Mouse (Mus musculus): ENCODE results near the gene Rhox6. TPM values are rescaled to one million over a fixed set of nuclear protein-coding genes. Genes with fewer than 3 reads are reported as not detected.
A peak's percentile ranks its signal among the peaks of the same experiment; 100 is the strongest.
"Not testable (repeated sequence)": the region's sequence is repeated elsewhere in the genome, so short reads cannot be mapped to it uniquely, and the experiment has no call there.

The Rhox6 gene
- total RNA-seq (2021) (not detected), polyA plus RNA-seq (2012; rRNA removed) (not detected in 2 replicates)
- long read RNA-seq = 0 reads

- DNase-seq = not testable (repeated sequence)
These were observed at the start of gene Rhox6 for GRCm38 (mm10) chrX:37826610-37827009. Gene Rhox6, plus strand, starts transcription at chrX:37826910.

- DNase-seq = no peak
These were observed 19.2 kb upstream of the Rhox6 start for GRCm38 (mm10) chrX:37807286-37808080.

- no peak for DNase-seq
These were observed 17.3 kb upstream of the Rhox6 start for GRCm38 (mm10) chrX:37809396-37809795.

- DNase-seq = peak; percentile 17
These were observed 15.5 kb upstream of the Rhox6 start for GRCm38 (mm10) chrX:37811179-37811578.

- DNase-seq = no peak
These were observed 11.0 kb upstream of the Rhox6 start for GRCm38 (mm10) chrX:37815665-37816064.

- DNase-seq = not testable (repeated sequence)
These were observed 4.7 kb downstream of the Rhox6 start, which contains the start of gene Rhox7a for GRCm38 (mm10) chrX:37831386-37831785. Gene Rhox7a, plus strand, starts transcription at chrX:37831686.

GRCm38 (mm10) chrX:37871641-37872040, 44.9 kb downstream of the Rhox6 start:
- DNase-seq = no peak

- no peak for DNase-seq
These were observed 52.1 kb downstream of the Rhox6 start, which contains the start of gene Rhox8 for GRCm38 (mm10) chrX:37878844-37879243. Gene Rhox8, minus strand, starts transcription at chrX:37878944.

Other genes with a start within 250 kb of the Rhox6 start
- gene Rhox3f, start 245.9 kb upstream of the Rhox6 start, total RNA-seq (2021) = not detected
- not detected in 2 replicates for gene Rhox3f, start 245.9 kb upstream of the Rhox6 start, polyA plus RNA-seq (2012; rRNA removed)
- not detected for gene Rhox4f, start 219.2 kb upstream of the Rhox6 start, total RNA-seq (2021)
- gene Rhox4f, start 219.2 kb upstream of the Rhox6 start, polyA plus RNA-seq (2012; rRNA removed) = not detected in 2 replicates
- not detected for gene Rhox3g, start 198.3 kb upstream of the Rhox6 start, total RNA-seq (2021)
- gene Rhox3g, start 198.3 kb upstream of the Rhox6 start, polyA plus RNA-seq (2012; rRNA removed) = not detected in 2 replicates
- not detected for gene Rhox2g, start 183.4 kb upstream of the Rhox6 start, total RNA-seq (2021)
- gene Rhox2g, start 183.4 kb upstream of the Rhox6 start, polyA plus RNA-seq (2012; rRNA removed) = not detected in 2 replicates
- not detected for gene Rhox4g, start 175.6 kb upstream of the Rhox6 start, total RNA-seq (2021)
- gene Rhox4g, start 175.6 kb upstream of the Rhox6 start, polyA plus RNA-seq (2012; rRNA removed) = not detected in 2 replicates
- not detected for gene Rhox3h, start 158.1 kb upstream of the Rhox6 start, total RNA-seq (2021)
- not detected in 2 replicates for gene Rhox3h, start 158.1 kb upstream of the Rhox6 start, polyA plus RNA-seq (2012; rRNA removed)
- gene Rhox2h, start 153.6 kb upstream of the Rhox6 start, total RNA-seq (2021) = not detected
- not detected in 2 replicates for gene Rhox2h, start 153.6 kb upstream of the Rhox6 start, polyA plus RNA-seq (2012; rRNA removed)
- gene Rhox5, start 22.1 kb upstream of the Rhox6 start, total RNA-seq (2021) = not detected
- not detected in 2 replicates for gene Rhox5, start 22.1 kb upstream of the Rhox6 start, polyA plus RNA-seq (2012; rRNA removed)
- not detected for gene Rhox7a, start 4.8 kb downstream of the Rhox6 start, total RNA-seq (2021)
- not detected in 2 replicates for gene Rhox7a, start 4.8 kb downstream of the Rhox6 start, polyA plus RNA-seq (2012; rRNA removed)
- not detected for gene Rhox8, start 52.0 kb downstream of the Rhox6 start, total RNA-seq (2021)
- not detected in 2 replicates for gene Rhox8, start 52.0 kb downstream of the Rhox6 start, polyA plus RNA-seq (2012; rRNA removed)
- not detected for gene Rhox7b, start 70.3 kb downstream of the Rhox6 start, total RNA-seq (2021)
- gene Rhox7b, start 70.3 kb downstream of the Rhox6 start, polyA plus RNA-seq (2012; rRNA removed) = not detected in 2 replicates
- not detected for gene Rhox9, start 74.9 kb downstream of the Rhox6 start, total RNA-seq (2021)
- gene Rhox9, start 74.9 kb downstream of the Rhox6 start, polyA plus RNA-seq (2012; rRNA removed) = not detected in 2 replicates
- not detected for gene Btg1-ps1, start 191.9 kb downstream of the Rhox6 start, total RNA-seq (2021)
- gene Btg1-ps1, start 191.9 kb downstream of the Rhox6 start, polyA plus RNA-seq (2012; rRNA removed) = not detected in 2 replicates
- gene Btg1-ps2, start 216.2 kb downstream of the Rhox6 start, total RNA-seq (2021) = not detected
- 0.51 TPM in 1 of 2 replicates, not detected in the other for gene Btg1-ps2, start 216.2 kb downstream of the Rhox6 start, polyA plus RNA-seq (2012; rRNA removed)
- gene Rhox10, start 239.6 kb downstream of the Rhox6 start, total RNA-seq (2021) = not detected
- not detected in 2 replicates for gene Rhox10, start 239.6 kb downstream of the Rhox6 start, polyA plus RNA-seq (2012; rRNA removed)